Mouse (Mus musculus) liver, embryonic 13.5 days (tissue): ENCODE data around the gene Vps25. TPM values are rescaled to one million over a fixed set of nuclear protein-coding genes. Genes with fewer than 3 reads are reported as not detected.

Experiments
- ATAC-seq: fragments of 200-750 bp; cut with Nextera tagmentation; 2 replicates; pipeline ENCODE4 v1.8.0; 2017; ENCODE audit warnings: low read depth, mild to moderate bottlenecking, moderate number of reproducible peaks, moderate library complexity
- DNase-seq: peaks from one replicate; pipeline ENCODE4 v3.0.0; 2022
- H3K27ac ChIP-seq: fragments of 300-500 bp; sonication (generic); 2 replicates; pipeline ENCODE4 v1.5.1; 2015; ENCODE audit warnings: moderate library complexity, mild to moderate bottlenecking, inconsistent platforms
- H3K27me3 ChIP-seq: fragments of 300-500 bp; sonication (generic); 2 replicates; pipeline ENCODE4 v1.6.1; 2015; ENCODE audit warnings: mild to moderate bottlenecking, inconsistent platforms
- H3K36me3 ChIP-seq: fragments of 300-500 bp; sonication (generic); 2 replicates; pipeline ENCODE4 v1.6.1; 2015; ENCODE audit warnings: mild to moderate bottlenecking, inconsistent platforms
- H3K4me1 ChIP-seq: fragments of 300-500 bp; sonication (generic); replicated peaks from 2 replicates; pipeline ENCODE4 v1.6.1; 2015; ENCODE audit warnings: inconsistent platforms
- H3K4me2 ChIP-seq: fragments of 300-500 bp; sonication (generic); 2 replicates; pipeline ENCODE4 v1.6.1; 2015; ENCODE audit warnings: inconsistent platforms, mild to moderate bottlenecking, moderate library complexity
- H3K4me3 ChIP-seq: fragments of 300-500 bp; sonication (generic); replicated peaks from 2 replicates; pipeline ENCODE4 v1.5.1; 2015; ENCODE audit warnings: mild to moderate bottlenecking, inconsistent platforms
- H3K9ac ChIP-seq: fragments of 300-500 bp; sonication (generic); 2 replicates; pipeline ENCODE4 v1.6.1; 2015; ENCODE audit warnings: mild to moderate bottlenecking, inconsistent platforms
- H3K9me3 ChIP-seq: fragments of 300-500 bp; sonication (generic); replicated peaks from 2 replicates; pipeline ENCODE4 v1.6.1; 2016; ENCODE audit warnings: inconsistent platforms
- WGBS: fragments of 180-500 bp; shearing (Covaris S2); methylation state at CpG from one replicate; pipeline ENCODE4 v1.1.7; 2015; ENCODE audit not compliant: insufficient replicate concordance; 5-methylcytosine and 5-hydroxymethylcytosine counted together
- polyA plus RNA-seq: library from polyadenylated mRNA; unstranded; fragments of >200 nt; fragmentation: Nextera tagmentation; extraction: Ambion mirVana; gene quantifications from 2 replicates; pipeline ENCODE4 v1.2.1, GENCODE M21; 2015

Gene Vps25
- polyA plus RNA-seq, 1 experiment from 2014 or later, result 98.5 TPM

- Histone ChIP-seq H3K9ac (no peak overlapping the region), H3K4me1 (peaks cover 49% of the 10 kb centered on the region), H3K4me2 (no peak overlapping the region), H3K9me3 (no peaks in the 10 kb centered on the region), H3K4me3 (no peak overlapping the region), H3K36me3 (no peaks in the 10 kb centered on the region), H3K27ac (peak overlapping the region; percentile 27; the same call in 1 of the 2 replicates), H3K27me3 (peaks cover 66% of the 10 kb centered on the region)
- ATAC-seq, result no peak
- WGBS, result 19% methylated on average over 2 of the region's 2 CpGs
- DNase-seq, result no peak
These were observed 23.4 kb upstream of the Vps25 start for GRCm38 (mm10) chr11:101230061-101230511.

DNA sequence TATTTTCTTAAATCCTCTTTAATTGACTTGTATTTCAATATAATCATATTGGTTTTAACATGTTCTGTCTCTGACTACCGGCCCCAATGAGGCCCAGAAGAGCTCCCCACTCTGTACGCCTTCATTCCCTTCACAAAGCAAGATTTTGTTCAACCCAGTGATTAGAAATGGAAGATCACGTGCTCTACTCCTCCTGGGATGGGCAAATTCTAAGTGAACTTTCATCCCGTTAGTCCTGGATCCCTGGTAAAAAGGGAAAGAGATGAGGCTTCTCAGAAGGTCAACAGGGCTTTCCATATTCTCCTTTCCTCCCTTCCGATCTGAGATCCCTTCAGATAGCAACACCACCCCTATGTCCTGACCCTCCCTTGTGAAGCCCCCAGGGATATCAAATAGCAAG lies 23.0 kb upstream of the Vps25 start:
- WGBS, result 25% methylated on average over 5 of the region's 5 CpGs
- Histone ChIP-seq H3K4me1 (peaks cover 45% of the 10 kb centered on the region), H3K4me3 (no peak overlapping the region), H3K9me3 (no peaks in the 10 kb centered on the region), H3K9ac (no peak overlapping the region), H3K27me3 (peaks cover 66% of the 10 kb centered on the region), H3K36me3 (no peaks in the 10 kb centered on the region), H3K4me2 (peak overlapping the region; percentile 38; the same call in 1 of the 2 replicates), H3K27ac (peak overlapping the region; percentile 66)
- no peak for ATAC-seq
- DNase-seq, result no peak

DNA sequence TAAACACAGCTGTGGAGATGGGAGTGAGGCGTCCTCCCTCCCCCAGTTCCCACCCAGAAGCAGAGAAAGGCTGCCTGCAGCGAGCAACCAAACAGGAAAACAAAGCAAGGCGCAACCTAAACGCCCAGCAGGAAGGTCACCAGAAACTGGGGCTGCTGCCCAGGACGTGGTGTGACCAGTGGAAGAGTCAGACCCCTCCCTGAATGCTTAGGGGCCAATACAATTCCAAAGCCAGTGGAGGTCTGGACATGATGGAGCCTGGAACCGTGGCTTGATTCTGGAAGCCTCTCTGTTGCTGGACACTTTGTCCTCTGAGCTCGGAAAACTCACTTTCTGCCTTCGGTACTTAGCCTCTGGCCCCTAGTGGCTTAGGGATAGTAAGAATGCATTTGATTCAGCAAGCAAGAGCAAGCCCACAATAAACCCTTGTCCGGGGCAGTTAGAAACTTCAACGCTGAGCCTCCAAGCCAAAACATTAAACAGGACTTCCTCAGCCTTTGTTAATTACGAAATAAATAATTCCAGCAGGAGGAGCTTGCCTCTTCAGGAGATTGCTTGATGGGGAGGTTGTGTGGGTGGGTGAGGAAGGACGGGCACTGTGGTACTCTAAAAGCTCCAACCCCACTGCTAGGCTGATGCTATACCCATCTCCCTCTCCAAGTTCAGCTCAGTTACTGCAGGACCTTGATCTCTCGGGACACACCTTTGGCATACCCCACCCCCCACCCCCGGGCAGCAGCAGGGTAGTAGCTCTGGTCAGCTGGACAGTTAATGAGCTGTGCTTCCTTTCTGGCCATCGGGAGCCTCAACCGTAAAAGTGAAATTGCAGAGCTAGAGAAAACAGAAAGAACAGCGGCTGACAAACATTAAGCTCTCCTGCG lies 22.3 kb upstream of the Vps25 start:
- peaks cover 66% of the 10 kb centered on the region for H3K27me3 ChIP-seq
- peak overlapping the region; percentile 66 for H3K27ac ChIP-seq
- H3K36me3 ChIP-seq, result no peaks in the 10 kb centered on the region
- ATAC-seq (no peak), DNase-seq (no peak)
- peak overlapping the region; percentile 38 for H3K4me2 ChIP-seq
- H3K9me3 ChIP-seq, result no peaks in the 10 kb centered on the region
- H3K9ac ChIP-seq, result 0 out of 2 replicates have a peak overlapping the region, but pooled peaks have one; percentile 4
- H3K4me3 ChIP-seq, result 0 out of 2 replicates have a peak overlapping the region, but pooled peaks have one; percentile 6
- peaks cover 42% of the 10 kb centered on the region for H3K4me1 ChIP-seq
- WGBS, result 4% methylated on average over 18 of the region's 18 CpGs

DNA sequence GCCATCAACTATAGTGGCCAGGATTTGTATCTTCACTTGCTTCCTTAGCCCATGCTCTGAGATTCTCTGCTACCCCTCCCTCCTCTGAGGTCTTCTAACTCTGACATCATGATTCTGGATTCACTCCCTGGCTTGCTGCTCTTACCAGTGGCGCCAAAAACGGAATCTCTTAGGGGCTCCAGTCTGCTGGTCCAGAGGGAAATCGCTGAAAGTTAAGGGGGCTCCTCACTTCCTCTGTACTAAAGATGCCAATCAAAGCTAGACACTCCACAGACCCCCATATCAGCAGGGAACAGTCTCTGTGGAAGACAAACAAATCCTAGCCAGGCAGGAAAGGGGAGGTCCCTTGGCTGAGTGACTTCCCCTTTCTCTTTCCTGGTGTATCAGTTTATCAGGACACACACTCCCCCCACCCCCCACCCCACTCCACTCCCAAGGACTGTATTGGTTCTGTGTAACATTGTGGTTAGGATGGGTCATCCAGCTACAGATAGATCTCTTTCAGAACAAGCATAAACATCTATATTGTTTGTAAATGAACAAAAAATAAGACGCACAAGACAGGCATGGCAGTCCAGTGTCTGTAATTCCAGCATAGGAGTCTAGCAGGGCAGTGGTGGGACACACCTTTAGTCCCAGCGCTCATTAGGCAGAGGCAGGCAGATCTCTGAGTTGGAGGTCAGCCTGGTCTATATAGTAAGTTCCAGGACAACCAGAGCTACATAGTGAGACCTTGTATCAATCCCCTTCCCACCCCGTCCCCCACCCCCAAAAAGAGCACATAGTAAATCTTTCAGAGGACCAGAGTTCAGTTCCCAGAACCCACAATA lies 21.3 kb upstream of the Vps25 start:
- H3K27me3 ChIP-seq, result peaks cover 64% of the 10 kb centered on the region
- H3K9ac ChIP-seq, result no peak overlapping the region
- H3K4me3 ChIP-seq, result 0 out of 2 replicates have a peak overlapping the region, but pooled peaks have one; percentile 6

GRCm38 (mm10) chr11:101233240-101233639 lies 20.3 kb upstream of the Vps25 start:
- DNase-seq (no peak), ATAC-seq (no peak)
- Histone ChIP-seq H3K27ac (no peak overlapping the region), H3K4me3 (no peak overlapping the region), H3K4me1 (peaks cover 38% of the 10 kb centered on the region), H3K36me3 (no peaks in the 10 kb centered on the region), H3K9ac (no peak overlapping the region), H3K4me2 (no peak overlapping the region), H3K9me3 (no peaks in the 10 kb centered on the region), H3K27me3 (peaks cover 60% of the 10 kb centered on the region)
- WGBS, result 44% methylated on average over 1 of the region's 1 CpGs

More for the DNA sequence above, 21.3 kb upstream of the Vps25 start:
- H3K4me1 ChIP-seq, result peaks cover 38% of the 10 kb centered on the region
- peak overlapping the region; percentile 38 for H3K4me2 ChIP-seq
- ATAC-seq, result peak; percentile 61
- no peaks in the 10 kb centered on the region for H3K36me3 ChIP-seq
- H3K9me3 ChIP-seq, result no peaks in the 10 kb centered on the region
- DNase-seq, result no peak
- 18% methylated on average over 6 of the region's 6 CpGs for WGBS
- peak overlapping the region; percentile 66 for H3K27ac ChIP-seq

GRCm38 (mm10) chr11:101234124-101234523 lies 19.4 kb upstream of the Vps25 start:
- Histone ChIP-seq H3K36me3 (no peaks in the 10 kb centered on the region), H3K27me3 (peaks cover 54% of the 10 kb centered on the region), H3K9me3 (no peaks in the 10 kb centered on the region), H3K27ac (no peak overlapping the region), H3K4me2 (no peak overlapping the region), H3K4me3 (no peak overlapping the region), H3K9ac (no peak overlapping the region), H3K4me1 (peaks cover 36% of the 10 kb centered on the region)
- ATAC-seq (no peak), DNase-seq (no peak)

DNA sequence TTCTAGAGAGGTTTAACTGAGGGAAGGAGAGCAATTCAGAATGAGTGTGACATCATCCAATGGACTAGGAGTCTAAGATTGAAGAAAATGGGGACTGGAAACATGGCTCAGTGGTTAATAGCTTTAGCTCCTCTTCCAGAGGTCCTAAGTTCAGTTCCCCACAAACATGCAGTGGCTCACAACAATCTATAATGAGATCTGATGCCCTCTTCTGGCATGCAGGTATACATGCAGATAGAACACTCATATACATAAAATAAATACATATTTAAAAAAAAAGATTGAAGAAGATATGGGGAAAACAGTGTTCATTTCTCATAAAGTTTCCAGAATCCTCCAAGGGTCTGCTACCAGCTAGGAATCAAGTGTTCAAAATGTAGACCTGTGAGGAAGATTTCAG lies 18.1 kb upstream of the Vps25 start:
- Histone ChIP-seq H3K27ac (no peak overlapping the region), H3K27me3 (peaks cover 45% of the 10 kb centered on the region), H3K4me3 (no peak overlapping the region), H3K9ac (no peak overlapping the region), H3K36me3 (no peaks in the 10 kb centered on the region), H3K4me2 (no peak overlapping the region), H3K4me1 (peaks cover 23% of the 10 kb centered on the region), H3K9me3 (no peaks in the 10 kb centered on the region)
- DNase-seq (no peak), ATAC-seq (no peak)

GRCm38 (mm10) chr11:101236782-101237181 lies 16.7 kb upstream of the Vps25 start:
- Histone ChIP-seq H3K4me2 (no peak overlapping the region), H3K9ac (no peak overlapping the region), H3K36me3 (no peaks in the 10 kb centered on the region), H3K4me1 (peaks cover 9% of the 10 kb centered on the region), H3K9me3 (no peaks in the 10 kb centered on the region), H3K4me3 (no peak overlapping the region), H3K27ac (no peak overlapping the region), H3K27me3 (peaks cover 37% of the 10 kb centered on the region)
- DNase-seq (no peak), ATAC-seq (no peak)
- WGBS, result 78% methylated on average over 5 of the region's 5 CpGs

DNA sequence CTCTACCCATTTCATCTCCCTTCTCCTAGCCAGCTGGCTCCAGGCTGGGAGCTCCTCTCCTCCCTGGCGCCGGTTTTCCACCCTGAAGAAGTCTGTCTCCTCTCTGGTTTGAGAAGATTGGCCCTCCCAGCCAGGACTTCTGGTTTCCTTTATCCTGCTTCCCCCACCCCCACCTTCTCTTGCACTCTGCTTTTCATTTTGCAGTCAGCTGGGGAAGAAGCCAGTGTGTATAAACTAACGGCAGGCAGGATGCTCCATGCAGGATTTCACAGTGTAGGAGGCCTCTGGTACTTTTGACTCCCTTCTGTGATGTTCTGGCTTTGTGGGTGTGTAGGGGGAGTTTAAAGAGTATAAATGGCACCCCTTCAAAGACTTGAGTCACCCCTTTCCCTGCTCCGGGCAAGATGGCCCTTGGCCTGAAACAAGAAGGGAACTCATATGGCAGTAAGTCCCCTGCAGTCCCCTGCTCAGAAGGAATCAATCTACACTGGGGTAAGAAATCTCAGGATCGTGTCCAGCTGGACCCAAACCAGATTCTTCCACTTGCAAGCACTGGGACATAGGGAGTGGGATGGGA lies 15.3 kb upstream of the Vps25 start:
- H3K27me3 ChIP-seq, result peaks cover 40% of the 10 kb centered on the region
- no peak for ATAC-seq
- no peaks in the 10 kb centered on the region; the same call in 1 of the 2 replicates for H3K4me1 ChIP-seq
- DNase-seq, result no peak
- no peak overlapping the region for H3K27ac ChIP-seq
- H3K4me2 ChIP-seq, result no peak overlapping the region
- no peak overlapping the region for H3K9ac ChIP-seq
- no peak overlapping the region for H3K4me3 ChIP-seq
- H3K9me3 ChIP-seq, result no peaks in the 10 kb centered on the region
- no peaks in the 10 kb centered on the region for H3K36me3 ChIP-seq
- WGBS, result 39% methylated on average over 5 of the region's 5 CpGs

GRCm38 (mm10) chr11:101245071-101245470 lies 8.4 kb upstream of the Vps25 start:
- 0 out of 2 replicates have a peak overlapping the region, but pooled peaks have one; percentile 69 for H3K4me2 ChIP-seq
- H3K27me3 ChIP-seq, result peaks cover 73% of the 10 kb centered on the region
- ATAC-seq, result no peak
- no peaks in the 10 kb centered on the region for H3K36me3 ChIP-seq
- no peaks in the 10 kb centered on the region for H3K9me3 ChIP-seq
- no peak overlapping the region for H3K4me3 ChIP-seq
- no peak for DNase-seq
- H3K27ac ChIP-seq, result no peak overlapping the region; the same call in 1 of the 2 replicates
- H3K4me1 ChIP-seq, result peaks cover 37% of the 10 kb centered on the region
- H3K9ac ChIP-seq, result no peak overlapping the region
- WGBS, result 46% methylated on average over 4 of the region's 4 CpGs
